Mouse (Mus musculus) right cerebral cortex, postnatal 4 days (tissue): ENCODE results near the gene Lrrc39.
A peak's percentile ranks its signal among the peaks of the same experiment; 100 is the strongest.

Experiments used
- DNase-seq: peaks from one replicate; pipeline ENCODE4 v3.0.0-alpha.2; 2022

Gene Lrrc39

GRCm38 (mm10) chr3:116562408-116563094, at the start of gene Lrrc39:
Lrrc39 (plus strand) TSS chr3:116562973.
- DNase-seq, result no peak

GRCm38 (mm10) chr3:116520141-116520761, 42.5 kb upstream of the Lrrc39 start:
- no peak for DNase-seq

GRCm38 (mm10) chr3:116529741-116530140, 33.0 kb upstream of the Lrrc39 start:
- DNase-seq, result no peak

- no peak for DNase-seq
Measured at GRCm38 (mm10) chr3:116530826-116531225, 31.9 kb upstream of the Lrrc39 start.

GRCm38 (mm10) chr3:116536428-116537199, 26.2 kb upstream of the Lrrc39 start:
- DNase-seq, result peak; percentile 9

GRCm38 (mm10) chr3:116537200-116537573, 25.6 kb upstream of the Lrrc39 start:
- no peak for DNase-seq

- DNase-seq, result no peak
Measured at GRCm38 (mm10) chr3:116542070-116542469, 20.7 kb upstream of the Lrrc39 start.

GRCm38 (mm10) chr3:116542532-116542931, 20.2 kb upstream of the Lrrc39 start:
- DNase-seq, result no peak

GRCm38 (mm10) chr3:116547430-116547829, 15.3 kb upstream of the Lrrc39 start:
- no peak for DNase-seq

GRCm38 (mm10) chr3:116551362-116551761, 11.4 kb upstream of the Lrrc39 start:
- DNase-seq, result no peak

- peak; percentile 18 for DNase-seq
Measured at GRCm38 (mm10) chr3:116561315-116561714, 1.5 kb upstream of the Lrrc39 start.

GRCm38 (mm10) chr3:116563095-116563492, 321 bp downstream of the Lrrc39 start:
- no peak for DNase-seq

GRCm38 (mm10) chr3:116570628-116571027, 7.9 kb downstream of the Lrrc39 start:
- no peak for DNase-seq

- DNase-seq, result no peak
Measured at GRCm38 (mm10) chr3:116577286-116577685, 14.5 kb downstream of the Lrrc39 start.

- no peak for DNase-seq
Measured at GRCm38 (mm10) chr3:116582201-116582600, 19.4 kb downstream of the Lrrc39 start.

- DNase-seq, result peak; percentile 60
Measured at GRCm38 (mm10) chr3:116594076-116594727, 31.4 kb downstream of the Lrrc39 start.

- peak; percentile 99 for DNase-seq
Measured at GRCm38 (mm10) chr3:116594728-116595602, 32.2 kb downstream of the Lrrc39 start, which contains the start of gene Sass6. Sass6 (plus strand) TSS chr3:116594982.

- no peak for DNase-seq
Measured at GRCm38 (mm10) chr3:116595603-116595991, 32.8 kb downstream of the Lrrc39 start.

- no peak for DNase-seq
Measured at GRCm38 (mm10) chr3:116599705-116600104, 36.9 kb downstream of the Lrrc39 start.

- DNase-seq, result no peak
Measured at GRCm38 (mm10) chr3:116601005-116601404, 38.2 kb downstream of the Lrrc39 start.

GRCm38 (mm10) chr3:116601781-116602180, 39.0 kb downstream of the Lrrc39 start:
- no peak for DNase-seq

- DNase-seq, result no peak
Measured at GRCm38 (mm10) chr3:116604570-116604969, 41.8 kb downstream of the Lrrc39 start.
